Mouse (Mus musculus): ENCODE measurements around the gene Hlf.
A peak's percentile ranks its signal among the peaks of the same experiment; 100 is the strongest.

Hlf gene

DNA sequence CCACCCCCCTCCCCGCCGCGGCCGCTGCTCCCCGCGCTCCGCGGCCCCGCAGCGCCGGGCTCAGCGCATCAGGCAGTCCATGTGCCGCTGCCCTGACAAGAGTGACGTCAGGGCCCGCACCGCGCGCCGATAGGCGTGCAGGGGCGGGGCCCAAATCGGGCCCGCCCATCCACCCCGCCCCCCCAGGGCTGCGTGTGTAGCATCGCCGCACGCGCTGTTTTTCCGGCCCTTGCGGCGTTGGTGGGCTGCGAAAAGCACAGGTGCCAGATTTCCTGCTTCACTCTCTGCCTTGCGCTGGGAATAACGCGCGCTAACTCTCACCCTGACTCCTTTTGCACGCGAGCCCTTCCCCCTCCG, at the start of gene Hlf:
Hlf (minus strand) TSS at position 79 of the 357 bp plus-strand sequence.
- DNase-seq (ENCODE audit: low read depth, low spot score), result peak; percentile 87

- DNase-seq (ENCODE audit: low read depth, low spot score), result no peak
These were observed 48.1 kb upstream of the Hlf start for GRCm38 (mm10) chr11:90438768-90439167.

- DNase-seq (ENCODE audit: low read depth, low spot score), result no peak
These were observed 34.5 kb upstream of the Hlf start for GRCm38 (mm10) chr11:90425207-90425525.

DNA sequence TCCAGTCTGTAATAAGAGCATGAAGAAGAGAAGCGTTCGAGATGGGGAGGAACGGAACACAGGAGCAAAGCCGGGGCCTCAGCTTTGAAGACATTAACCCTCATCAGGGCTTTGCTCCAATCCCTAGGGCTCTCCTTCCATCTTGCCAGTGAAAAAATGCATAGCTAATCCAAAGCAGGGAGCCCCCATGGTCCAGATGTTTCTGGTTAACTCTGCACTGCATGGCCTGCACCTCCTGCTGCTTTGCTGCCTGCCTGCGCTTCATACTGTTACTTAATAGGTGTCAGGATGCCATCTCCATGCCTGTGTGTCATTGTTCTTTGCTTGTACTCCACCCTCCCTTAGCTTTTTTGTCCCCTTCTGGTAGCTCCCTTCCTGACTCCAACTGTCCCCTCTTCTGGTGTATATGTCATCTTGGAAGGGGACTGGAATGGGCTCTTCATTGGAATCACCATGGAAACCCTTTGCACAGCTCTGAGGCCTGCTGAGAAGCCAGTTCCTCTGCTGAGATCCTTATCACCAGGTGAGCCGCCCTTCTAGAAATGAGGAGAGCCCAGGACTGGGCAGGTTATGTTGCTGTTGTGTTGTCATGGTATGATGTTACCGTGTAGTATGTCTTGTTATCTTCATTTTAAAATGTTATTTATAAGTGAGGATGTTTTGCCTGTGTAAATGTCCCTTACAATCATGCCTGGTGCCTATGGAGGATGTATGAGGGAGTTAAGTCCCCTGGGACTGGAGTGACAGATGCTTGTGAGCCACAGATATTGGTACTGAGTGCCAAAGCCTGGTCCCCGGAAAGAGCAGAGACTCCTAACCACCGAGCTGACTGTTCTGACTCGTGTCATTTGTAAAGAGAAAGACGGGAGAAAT, 33.9 kb upstream of the Hlf start:
- no peak for DNase-seq (ENCODE audit: low read depth, low spot score)

DNA sequence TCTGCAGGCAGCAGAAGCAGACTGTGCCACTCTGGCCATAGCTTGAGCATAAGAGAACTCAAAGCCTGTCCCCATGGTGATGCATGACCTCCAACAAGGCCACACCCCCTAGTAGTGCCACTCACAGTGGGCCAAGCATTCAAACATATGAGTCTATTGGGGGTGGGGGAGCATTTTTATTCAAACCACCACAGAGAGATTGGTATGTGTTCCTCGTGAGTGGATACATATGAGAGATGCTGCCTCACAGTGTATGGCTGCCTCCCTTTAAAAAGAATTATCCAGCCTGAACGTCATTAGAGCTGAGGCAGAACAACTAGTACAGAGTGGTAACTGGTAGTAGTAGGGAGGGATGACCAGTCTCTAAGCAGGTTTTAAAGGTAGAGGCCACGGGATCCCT, 33.2 kb upstream of the Hlf start:
- DNase-seq (ENCODE audit: low read depth, low spot score), result no peak

DNA sequence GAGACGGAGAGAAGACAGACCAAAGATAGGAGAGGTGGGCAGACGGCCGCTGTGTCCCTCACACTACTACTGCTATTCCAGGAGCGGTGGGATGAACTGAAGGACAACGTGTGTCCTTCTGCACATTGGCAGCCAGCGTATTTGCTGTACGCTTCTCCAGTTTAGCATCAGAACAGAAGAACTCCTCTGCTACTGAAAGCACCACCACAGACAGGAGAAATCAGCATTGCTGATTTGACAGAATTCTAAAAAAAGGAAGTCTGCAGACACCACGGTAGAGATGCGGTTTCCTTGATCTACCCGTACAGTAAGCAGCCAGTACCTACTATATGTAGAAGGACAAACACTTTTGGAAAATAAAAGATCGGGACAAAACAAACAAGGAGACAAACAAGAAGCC, 29.0 kb upstream of the Hlf start:
- DNase-seq (ENCODE audit: low read depth, low spot score), result no peak

GRCm38 (mm10) chr11:90417921-90418320, 27.2 kb upstream of the Hlf start:
- DNase-seq (ENCODE audit: low read depth, low spot score), result peak; percentile 96

DNA sequence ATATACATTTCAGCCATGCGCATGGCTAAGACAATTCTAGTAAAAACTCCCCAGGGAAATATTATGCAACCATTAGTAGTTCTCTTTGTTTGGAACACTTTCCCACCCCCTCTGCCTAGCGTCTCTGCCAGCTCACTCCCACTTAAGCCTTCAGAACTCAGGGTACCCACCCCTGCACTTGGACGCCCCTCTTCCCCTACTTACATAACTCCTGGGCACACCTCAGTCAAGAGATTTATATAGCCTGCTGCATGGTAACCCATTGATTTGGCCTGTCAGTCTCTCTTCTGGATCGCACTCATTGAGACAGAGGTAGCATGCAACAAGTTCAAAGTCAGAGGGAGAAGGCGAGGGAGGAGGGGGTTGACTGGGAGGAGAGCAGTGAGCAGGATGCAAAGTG, 26.3 kb upstream of the Hlf start:
- peak; percentile 40 for DNase-seq (ENCODE audit: low read depth, low spot score)

GRCm38 (mm10) chr11:90398850-90399249, 8.2 kb upstream of the Hlf start:
- DNase-seq (ENCODE audit: low read depth, low spot score), result no peak

- no peak for DNase-seq (ENCODE audit: low read depth, low spot score)
These were observed 833 bp upstream of the Hlf start for GRCm38 (mm10) chr11:90391271-90392185.

DNA sequence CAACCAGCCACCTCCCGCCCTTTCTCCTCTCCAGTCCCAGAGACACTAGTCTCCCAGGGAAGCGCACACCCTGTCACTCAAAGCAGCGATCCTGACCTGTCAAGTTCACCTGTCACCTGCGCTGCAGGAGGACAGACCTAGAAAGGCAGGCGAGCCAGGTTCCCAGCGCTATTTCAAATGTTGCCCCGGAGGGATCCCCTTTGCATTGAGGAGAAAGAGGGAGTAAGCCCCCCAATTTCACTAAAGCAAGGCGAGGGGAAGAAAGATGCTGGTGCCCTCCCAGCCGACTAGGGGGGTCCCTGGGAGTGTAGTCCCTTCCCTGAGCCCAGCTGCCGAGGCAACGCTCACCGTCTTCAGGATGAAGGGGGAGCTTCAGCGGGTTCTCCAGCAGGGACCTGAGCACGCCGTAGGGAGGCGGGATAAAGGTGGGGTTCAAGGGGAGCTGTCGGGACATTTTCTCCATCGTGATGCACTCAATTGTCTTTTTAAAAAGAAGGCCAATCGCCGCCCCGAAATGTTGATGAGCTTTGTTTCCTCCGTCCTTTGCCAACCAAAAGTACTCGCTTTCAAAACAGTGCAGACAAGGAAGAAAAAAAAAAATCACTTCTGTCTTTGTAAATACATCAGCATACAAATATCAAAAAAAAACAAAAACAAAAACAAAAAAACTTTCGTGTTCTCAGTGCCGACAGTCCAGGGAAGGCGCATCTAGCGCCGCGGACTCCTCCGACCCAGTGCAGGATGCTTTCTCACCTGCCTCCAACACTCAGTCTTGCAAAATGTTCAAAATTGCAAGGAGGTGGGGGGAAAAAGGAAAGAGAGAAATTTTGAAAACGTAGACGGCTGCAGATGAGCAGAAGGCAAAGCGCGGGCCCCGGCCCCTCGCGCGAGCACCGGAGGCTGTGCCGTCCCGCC, 536 bp downstream of the Hlf start:
- DNase-seq (ENCODE audit: low read depth, low spot score), result no peak

- DNase-seq (ENCODE audit: low read depth, low spot score), result no peak
These were observed 1.4 kb downstream of the Hlf start for GRCm38 (mm10) chr11:90389174-90389901.

DNA sequence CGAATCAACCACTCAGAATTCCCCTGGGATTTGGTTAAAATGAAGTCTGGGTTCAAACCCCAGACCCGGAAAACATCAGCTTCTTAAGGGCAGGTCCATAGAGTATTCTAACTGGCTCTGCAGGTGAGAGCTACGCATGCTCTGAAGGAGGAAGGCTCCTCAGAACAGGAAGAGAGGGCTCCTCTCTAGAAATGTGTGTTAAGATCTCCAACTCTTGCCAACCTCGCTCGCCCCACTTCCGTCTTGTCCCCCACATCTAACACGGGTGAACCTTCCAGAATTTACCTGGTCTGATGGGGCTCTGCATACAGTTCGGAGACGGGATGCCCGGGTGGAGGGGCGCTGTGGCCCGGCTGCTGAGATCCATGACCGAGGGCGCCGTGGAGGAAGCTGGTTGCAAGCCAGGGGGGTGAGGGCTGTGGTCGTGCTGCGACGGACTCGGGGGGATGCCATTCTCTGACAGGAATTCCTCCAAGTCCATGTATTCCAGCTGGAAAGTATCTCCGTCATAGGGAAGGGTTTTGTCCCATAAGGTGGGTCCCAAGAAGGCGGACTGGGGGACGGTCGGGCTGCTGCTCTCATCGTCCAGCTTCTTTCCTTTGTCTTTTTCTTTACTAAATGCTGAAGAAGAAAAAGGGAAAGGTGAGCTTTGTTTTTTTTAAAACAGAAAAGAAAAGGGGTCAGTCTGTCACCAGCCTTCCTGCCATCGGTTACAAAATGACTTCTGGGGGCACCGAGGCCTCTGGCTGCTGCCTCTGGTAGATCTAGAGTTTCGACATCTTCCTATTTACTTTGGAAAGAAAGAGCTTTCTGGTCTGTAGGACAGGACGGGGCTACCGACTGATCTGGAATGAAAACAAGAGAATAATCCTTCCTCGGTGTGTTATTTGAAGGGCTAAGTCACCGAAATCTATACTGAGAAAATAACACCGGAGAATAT, 2.9 kb downstream of the Hlf start:
- DNase-seq (ENCODE audit: low read depth, low spot score), result no peak

- no peak for DNase-seq (ENCODE audit: low read depth, low spot score)
These were observed 8.6 kb downstream of the Hlf start for GRCm38 (mm10) chr11:90382005-90382611.

DNA sequence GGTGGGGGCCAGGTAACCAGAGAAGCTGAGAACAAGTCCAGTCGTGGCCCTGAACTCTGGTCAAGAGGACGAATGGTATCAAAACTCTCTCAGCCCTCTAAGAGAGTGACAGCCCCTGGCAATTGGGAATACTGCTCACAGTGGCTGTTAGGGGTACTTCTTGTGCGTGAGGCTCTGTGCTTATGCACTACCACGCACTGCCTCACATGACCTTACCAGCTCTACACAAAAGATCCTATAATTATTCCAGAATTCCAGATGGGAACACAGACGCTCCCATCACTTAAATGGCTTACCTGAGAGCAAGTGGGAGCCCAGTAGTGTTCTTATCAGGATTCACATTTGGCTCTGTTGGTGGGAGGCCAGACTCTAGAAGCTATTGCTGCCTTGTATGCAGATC, 9.6 kb downstream of the Hlf start:
- no peak for DNase-seq (ENCODE audit: low read depth, low spot score)

- DNase-seq (ENCODE audit: low read depth, low spot score), result no peak
These were observed 10.5 kb downstream of the Hlf start for GRCm38 (mm10) chr11:90380131-90380685.

DNA sequence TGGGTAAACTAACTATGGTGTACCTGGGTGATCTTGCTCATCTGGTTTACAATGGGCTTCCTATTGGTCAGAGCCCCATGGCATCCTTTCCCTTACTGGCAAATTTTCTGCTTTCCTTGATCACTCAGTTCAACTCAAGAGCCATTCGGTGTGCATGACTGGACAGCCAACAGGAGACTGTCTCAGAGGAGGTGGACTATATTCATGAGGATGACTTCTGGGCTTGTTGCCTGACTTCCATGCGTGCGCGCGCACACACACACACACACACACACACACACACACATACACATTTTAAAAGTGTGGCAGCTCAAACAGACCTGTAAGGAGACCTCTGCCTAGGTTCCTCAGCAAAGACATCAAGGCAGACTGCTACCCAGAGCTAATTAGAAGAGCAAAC, 12.7 kb downstream of the Hlf start:
- DNase-seq (ENCODE audit: low read depth, low spot score), result no peak

- no peak for DNase-seq (ENCODE audit: low read depth, low spot score)
These were observed 14.3 kb downstream of the Hlf start for GRCm38 (mm10) chr11:90376436-90376835.

- no peak for DNase-seq (ENCODE audit: low read depth, low spot score)
These were observed 19.1 kb downstream of the Hlf start for GRCm38 (mm10) chr11:90371470-90372100.

Data from telencephalon, adult 2 months (tissue).